Mouse (Mus musculus): ENCODE data around the gene Lgr6.

DNA sequence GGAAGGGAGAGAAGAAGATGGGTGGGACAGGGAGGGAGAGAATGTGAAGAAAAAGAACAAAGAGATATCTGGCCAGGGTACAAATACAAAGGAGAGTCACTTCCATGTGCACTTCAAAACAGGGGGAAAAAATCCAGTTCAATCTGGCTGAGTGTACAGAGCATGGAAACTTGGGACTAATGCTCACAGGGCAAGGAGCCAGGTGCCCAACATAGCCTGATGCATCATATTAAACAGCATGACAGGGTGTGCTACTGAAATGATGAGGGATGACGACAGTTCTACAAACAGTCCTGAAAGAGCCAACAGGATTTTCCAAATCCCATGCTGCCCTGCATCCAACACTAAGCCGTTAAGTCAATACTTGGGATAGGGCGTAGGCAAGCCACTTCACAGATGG lies 155.1 kb downstream of the Lgr6 start:
- TF ChIP-seq CTCF (IDR thresholded peaks at IDR 0.05; ENCODE audit: low read depth) (no peak), EP300 (IDR thresholded peaks at IDR 0.05; ENCODE audit: low read depth) (no peak)

Measured in heart, postnatal 0 days (tissue).